Mouse (Mus musculus) liver, postnatal 0 days (tissue): ENCODE measurements around the gene Hic1.

ENCODE experiments used
- CTCF ChIP-seq: sonication (generic); IDR thresholded peaks from 2 replicates; pipeline ENCODE4 v1.5.1; 2016; ENCODE audit warnings: antibody characterized with exemption, low read depth
- EP300 ChIP-seq: IDR thresholded peaks from 2 replicates; pipeline ENCODE4 v1.6.1; 2016; ENCODE audit warnings: antibody characterized with exemption, low read depth, mild to moderate bottlenecking

DNA sequence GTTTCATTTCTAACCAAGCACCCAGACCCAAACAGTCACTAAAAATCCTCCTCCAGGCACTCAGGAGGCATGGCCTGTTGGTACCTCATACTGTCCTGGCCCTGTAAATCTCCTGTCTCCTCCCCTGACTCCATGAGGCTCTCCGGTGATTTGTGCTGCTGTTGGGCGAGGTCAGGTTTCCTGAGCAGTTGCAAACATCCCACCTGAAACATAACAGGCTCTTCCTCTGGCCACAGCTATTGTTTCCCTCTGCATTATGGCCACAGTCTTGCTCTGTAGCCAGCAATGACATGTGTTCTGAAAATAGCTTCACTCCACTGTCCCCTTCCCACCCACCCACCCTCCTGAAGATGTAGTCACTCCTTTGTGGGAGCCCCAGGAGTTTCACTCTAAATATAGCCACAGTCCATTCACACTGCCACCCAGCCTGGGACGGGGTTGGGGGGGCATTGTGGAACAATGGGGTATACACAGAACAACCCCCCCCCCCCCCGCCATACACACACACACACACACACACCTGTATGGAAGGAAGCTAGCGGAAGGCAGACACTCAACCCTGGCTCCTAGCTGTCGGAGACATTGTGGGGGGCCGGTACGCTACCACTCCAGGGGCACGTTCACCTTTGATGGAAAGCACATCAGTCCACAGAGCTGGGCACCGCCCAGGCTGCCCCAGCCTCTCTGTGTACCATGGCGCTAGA lies 20.8 kb downstream of the Hic1 start:
- TF ChIP-seq CTCF (no peak), EP300 (no peak)
